Mouse (Mus musculus): ENCODE measurements around the gene Mrpl34. TPM values are rescaled to one million over a fixed set of nuclear protein-coding genes. Genes with fewer than 3 reads are reported as not detected.
"Not testable (repeated sequence)": the region's sequence is repeated elsewhere in the genome, so short reads cannot be mapped to it uniquely, and the experiment has no call there.

Gene Mrpl34
- 100 to 1,000 TPM in 1 of 4 experiments, 10 to 100 TPM in 3; 64.7 to 108 (median 88.7) TPM for total RNA-seq (2022)

DNA sequence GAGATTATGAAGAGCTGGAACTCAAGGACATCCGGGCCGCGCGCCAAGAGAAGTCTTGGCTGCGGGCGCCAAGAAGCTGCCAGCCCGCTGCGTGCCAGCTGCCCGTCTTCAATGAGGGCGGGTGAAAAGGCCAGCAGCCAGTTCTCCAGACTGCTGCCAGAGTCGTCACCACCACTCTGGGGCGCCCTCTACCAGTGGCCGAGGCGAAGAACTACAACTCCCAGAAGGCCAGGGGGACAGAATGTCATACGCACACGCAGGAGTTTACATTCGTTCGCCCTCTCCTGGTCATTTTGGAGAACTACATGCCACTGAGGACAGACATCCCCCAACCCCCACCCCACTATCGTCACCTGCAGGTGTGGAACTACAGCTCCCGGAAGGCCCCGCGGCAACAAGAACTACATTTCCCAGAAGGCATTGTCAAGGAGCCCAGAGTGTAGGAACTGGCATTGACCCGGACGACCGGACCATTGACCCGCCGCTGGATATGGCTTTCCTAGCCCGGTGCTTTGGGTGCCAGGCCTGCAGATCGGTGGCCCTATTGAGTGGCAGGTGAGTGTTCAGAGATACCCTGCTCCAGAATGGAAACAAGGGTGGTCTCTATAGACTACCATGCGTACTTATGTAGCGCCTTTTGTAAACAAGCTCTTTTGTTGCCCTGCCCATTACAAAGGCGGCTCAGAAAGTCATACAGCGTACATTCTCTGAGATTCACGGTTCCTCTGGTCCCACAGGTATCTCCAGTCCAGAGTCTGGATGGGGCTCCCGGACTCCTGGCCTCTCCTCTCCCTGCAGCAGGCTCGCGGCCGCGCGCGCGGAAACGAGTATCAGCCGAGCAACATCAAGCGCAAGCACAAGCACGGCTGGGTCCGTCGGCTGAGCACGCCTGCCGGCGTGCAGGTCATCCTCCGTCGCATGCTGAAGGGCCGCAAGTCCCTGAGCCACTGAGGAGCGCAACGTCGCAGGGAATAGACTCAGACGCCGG, at the start of gene Mrpl34:
Gene Mrpl34 (plus strand): TSS at position 447 of the 988 bp plus-strand sequence.
- DNase-seq, result peak; percentile 100

DNA sequence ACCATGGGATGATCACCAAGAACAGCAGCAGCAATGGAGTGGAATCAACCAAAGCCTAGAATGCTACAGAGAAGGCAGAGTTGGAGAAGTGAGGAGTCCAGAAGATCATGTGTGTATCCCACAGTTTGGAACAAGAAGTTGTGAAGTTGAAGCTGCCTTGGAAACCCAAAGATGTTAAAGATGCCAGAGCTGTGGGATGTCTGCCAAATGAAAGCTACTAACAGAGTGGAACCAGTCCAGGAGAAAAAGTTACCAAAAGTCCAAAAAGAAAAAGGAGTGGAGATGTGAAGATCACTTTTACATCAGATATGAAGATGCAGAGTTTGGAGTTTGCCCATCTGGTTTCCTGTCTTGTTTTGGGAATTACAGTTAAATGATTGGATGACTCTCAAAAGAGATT, 42.6 kb upstream of the Mrpl34 start:
- no peak for DNase-seq

DNA sequence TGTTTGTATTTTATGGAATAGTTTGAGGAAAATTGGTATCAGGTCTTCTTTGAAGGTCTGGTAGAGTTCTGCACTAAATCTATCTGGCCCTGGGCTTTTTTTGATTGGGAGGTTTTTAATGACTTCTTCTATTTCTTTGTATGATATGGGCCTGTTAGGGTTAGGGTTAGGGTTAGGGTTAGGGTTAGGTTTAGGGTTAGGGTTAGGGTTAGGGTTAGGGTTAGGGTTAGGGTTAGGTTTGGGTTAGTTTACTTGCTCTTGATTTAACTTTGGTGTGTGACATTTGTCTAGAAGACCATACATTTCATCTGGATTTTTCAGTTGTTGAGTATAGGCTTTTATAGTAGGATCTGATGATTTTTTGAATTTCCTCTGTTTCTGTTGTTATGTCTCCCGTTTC, 31.8 kb upstream of the Mrpl34 start:
- not testable (repeated sequence) for DNase-seq

DNA sequence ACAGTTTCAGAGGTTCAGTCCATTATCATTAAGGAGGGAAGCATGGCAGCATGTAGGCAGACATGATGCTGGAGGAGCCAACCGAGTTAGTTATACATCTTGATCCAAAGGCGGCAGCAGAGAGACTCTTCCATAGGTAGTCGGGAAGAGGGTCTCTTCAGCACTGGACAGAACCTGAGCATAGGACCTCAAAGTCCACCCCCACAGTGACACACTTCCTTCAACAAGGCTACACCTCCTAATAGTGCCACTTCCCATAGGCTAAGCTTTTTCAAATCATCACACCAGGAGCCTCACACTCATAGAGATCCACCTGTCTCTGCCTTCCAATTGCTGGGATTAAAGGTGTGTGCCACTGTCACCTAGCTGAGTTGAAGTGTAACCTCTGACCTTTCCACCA, 27.7 kb upstream of the Mrpl34 start:
- no peak for DNase-seq

DNA sequence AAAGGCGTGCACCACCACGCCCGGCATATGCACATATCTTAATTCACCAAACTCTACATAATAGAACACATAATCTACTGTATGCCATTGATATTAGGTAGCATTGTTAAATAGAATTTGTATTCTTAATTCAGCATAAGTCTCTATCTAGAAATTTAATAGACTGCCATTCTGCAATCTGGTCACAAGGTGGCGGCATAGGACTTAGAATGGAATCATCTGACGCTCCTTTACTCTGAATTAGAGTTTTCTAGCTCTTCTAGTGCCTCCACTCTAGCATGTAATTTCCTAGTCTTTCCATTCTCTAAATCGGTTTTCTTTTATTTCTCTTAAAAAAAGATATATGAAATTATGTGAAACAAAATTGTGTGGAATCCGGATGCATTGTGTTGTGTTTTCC, 23.4 kb upstream of the Mrpl34 start:
- no peak for DNase-seq

DNA sequence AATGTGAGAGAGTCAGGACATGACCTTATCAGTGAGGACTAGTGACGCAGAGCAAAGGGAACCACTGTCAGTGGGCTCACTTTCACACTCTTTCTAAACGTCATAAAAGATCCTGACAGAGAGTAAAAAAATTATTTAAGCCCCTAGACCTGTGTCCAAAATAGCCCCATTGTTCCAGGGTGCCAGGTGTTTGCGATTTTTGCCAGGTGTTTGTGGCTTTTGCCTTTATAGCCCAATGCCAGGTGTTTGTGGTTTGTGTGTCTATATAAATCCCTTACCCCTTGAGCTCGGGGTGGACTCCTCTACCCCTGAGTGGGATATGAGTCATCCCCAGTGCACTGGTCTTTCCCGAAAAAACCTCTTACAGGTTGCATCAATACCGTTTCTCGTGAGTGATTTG, 19.7 kb upstream of the Mrpl34 start:
- no peak for DNase-seq

DNA sequence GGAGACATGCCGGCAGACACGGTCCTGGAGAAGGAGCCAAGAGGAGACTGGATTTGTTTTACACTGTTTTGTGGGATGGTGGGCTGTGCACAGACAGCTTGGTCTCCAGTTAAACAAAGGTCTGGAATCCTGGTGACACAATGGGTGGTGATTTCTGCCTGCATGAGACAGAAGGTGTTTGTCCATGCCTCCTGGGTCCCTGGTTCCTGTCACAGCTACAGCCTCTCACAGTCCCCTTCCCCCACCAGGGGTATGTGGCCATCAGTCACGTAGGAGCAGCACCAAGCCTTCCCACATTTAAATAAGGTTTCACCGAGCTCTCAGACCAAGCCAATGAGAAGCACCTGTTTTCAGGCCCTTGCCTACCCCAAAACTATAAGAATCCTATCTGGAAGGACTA, 13.4 kb upstream of the Mrpl34 start:
- DNase-seq, result no peak

DNA sequence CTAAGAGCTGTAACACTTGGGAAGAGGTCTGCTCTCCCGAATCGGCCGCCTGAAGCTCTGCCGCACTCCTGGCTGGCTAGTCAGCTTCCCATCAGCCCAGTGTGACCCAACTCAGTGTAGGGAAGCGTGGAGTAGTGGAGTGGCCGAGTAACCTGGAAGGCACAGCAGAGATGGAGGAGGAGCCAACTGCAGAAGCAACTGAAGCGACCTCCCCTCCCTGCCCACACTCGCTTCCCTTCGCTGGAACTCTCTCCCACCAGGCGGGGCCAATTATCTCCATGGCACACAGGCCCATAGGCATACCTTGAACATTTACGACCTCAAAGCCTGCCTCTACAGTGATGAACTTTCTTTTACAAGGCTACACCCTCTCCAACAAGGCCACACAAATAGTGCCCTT, 13.0 kb upstream of the Mrpl34 start:
- DNase-seq, result no peak

DNA sequence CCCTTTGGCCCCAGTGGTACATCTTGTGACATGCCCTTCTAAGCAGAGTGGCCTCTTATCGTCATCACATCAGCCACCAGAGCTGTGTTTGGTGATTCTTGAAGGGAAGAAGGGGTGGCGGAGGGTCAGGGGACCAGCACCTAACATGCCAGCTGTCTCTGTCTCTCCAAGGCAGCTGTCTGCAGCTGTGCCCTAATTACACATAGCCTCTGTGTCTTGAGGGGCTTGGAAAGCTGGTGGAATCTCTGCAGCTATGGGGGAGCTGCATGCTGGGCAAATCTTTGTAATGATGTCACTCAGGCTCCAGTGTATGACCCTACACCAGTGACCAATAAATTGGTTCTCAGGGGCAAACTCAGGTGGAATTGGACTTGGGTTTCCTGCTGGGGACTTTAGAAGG, 12.1 kb upstream of the Mrpl34 start:
- no peak for DNase-seq

DNA sequence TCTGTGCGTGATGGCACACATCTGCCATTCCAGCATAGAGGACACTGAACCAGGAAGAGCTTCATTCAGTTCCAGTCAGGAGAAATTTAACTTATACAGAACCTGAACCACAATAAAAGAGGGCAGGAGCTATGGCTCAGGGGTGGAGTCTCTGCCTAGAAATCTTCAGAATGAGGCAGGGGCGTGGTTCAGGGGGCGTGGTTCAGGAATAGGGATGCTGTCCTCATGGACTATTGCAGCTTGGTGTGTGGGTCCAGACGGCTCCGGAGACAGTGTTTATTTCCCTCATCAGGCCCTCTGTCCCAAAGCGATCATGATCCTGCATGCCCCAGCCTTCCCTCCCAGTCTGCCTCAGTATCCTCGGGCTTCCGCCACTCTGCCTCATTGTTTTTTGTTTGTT, 10.1 kb upstream of the Mrpl34 start:
- DNase-seq, result no peak

DNA sequence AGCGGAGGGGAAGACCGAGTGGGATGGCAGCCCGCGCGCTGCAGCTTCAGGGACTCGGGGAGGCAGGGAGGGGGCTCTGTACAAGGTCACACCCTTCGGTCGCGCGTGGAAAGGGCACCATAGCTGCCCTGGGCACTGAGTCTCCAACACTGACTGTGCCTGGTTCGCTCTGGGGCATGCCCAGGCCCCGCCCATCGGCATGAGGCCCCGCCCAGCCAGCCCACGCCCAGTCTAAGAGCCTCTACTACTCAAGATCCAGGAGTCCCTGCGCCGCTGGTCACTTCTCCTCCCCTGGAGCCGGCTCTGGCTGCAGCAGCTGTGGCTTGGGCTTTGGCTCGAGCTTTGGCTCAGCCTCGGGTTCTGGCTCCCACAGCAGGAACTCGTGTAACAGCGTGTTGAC, 7.9 kb upstream of the Mrpl34 start:
- no peak for DNase-seq

DNA sequence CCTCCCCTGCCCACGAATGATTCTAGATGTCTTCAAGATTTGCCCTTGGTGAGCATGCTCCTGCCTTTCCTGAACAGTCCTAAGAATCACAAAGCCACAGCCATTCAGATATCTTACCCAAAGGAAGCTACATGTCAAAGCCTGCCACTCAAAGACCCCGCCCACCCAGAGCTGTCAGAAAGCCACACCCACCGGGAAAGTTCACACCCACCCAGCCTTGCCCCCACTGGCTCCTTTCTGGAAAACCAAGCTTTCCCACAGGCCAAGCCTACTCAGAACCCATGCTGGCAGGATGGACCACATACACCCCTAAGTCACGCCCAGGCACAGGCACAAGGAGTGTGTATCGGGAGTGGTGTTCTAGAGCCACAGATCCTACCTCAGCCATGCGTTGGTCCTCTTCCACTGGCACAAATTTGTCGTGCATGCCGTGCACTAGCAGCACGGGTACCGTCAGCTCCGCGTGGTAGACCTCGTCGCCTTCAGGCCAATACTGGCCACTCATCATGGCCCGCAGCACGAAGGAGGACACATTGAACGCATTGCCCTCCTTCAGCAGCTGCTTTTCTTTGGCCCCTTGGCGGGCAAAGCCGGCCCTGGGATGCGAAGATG, 7.0 kb upstream of the Mrpl34 start:
- DNase-seq, result no peak

DNA sequence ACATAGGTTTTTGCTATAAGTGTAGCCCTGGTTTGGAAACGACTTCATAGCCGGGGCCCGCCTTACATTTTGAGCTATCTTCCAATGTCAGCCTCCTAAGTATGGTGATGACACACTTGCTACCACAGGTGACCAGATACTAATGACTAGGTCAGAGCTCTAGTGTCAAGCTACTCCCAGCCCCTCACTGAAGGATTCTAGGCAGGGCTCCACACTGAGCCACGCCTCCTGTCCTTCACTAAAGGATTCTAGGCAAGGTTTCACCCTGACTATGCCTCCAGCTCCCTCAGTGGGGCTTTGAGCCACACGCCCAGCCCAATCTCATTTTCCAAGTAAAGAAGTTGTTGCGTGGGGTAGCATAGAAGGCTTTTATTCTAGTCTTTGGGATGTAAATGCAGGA, 4.0 kb upstream of the Mrpl34 start:
- no peak for DNase-seq

DNA sequence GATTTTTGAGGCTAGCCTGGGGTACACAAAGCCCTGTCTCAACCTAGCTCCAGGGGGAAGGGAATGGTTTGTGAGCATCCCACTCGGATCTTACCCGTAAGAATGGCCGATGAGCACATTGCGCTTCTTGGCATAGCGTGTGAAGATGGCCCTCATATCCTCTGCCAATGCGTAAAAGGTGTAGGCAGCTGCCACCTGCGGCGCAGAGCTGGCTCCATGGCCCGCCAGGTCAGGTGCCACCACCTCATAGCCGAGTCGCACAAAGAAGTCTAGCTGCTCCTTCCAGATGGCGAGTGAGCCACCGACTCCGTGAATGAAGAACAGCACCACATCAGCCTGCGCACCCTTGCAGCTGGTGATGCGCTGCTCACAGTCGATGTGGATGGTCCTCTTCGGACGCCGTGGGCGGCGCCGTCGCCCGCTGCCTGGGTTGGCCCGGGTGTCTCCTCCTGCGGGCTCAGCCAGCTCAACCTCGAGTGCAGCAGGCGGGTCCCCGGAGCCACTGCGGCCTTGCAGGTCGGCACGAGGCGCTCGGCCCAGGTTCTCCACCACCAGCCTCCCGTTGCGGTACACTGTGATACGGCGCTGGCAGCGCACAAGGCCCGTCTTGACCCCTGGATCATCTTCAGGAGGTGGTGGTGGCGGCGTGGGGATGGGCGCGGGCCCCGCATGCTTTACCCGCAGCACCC, 3.5 kb upstream of the Mrpl34 start:
- peak; percentile 26 for DNase-seq

DNA sequence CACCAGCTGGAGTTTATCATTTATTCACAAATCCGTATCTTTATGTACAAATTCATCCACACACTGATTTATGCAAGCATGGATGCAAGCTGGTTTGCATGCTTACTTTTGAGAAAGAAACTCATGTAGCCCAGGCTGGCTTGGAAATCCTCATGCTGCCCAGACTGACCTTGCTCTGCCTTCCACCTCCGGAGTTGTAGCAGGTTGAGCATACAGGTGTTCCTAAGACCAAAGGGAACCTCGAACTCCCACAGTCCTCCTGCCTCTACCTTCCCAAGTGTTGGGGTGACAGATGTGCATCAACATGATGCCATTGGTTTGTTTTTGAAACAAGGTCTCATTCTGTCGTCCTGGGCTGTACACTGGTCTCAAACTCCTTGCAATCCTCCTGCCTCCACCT, 2.6 kb upstream of the Mrpl34 start:
- no peak for DNase-seq

DNA sequence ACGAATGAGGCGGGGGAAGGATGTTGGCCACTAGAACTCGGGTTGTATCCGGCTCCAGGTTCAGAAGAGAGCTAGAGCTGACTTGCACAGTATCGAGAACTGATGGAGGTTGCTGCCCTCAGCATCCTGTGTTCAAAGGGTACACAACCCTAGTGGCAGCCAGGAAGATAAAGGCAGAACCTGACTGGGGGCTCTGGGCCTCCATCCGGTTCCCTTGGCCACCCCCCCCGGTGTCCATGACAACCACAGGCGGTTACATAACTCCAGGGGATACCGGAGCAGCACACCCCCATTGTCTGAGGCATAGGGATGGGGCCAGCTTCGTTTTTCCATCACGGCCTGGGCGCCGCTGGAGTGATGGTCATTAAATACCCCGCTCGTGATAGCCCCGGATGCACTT, 2.0 kb upstream of the Mrpl34 start:
- peak; percentile 63 for DNase-seq

DNA sequence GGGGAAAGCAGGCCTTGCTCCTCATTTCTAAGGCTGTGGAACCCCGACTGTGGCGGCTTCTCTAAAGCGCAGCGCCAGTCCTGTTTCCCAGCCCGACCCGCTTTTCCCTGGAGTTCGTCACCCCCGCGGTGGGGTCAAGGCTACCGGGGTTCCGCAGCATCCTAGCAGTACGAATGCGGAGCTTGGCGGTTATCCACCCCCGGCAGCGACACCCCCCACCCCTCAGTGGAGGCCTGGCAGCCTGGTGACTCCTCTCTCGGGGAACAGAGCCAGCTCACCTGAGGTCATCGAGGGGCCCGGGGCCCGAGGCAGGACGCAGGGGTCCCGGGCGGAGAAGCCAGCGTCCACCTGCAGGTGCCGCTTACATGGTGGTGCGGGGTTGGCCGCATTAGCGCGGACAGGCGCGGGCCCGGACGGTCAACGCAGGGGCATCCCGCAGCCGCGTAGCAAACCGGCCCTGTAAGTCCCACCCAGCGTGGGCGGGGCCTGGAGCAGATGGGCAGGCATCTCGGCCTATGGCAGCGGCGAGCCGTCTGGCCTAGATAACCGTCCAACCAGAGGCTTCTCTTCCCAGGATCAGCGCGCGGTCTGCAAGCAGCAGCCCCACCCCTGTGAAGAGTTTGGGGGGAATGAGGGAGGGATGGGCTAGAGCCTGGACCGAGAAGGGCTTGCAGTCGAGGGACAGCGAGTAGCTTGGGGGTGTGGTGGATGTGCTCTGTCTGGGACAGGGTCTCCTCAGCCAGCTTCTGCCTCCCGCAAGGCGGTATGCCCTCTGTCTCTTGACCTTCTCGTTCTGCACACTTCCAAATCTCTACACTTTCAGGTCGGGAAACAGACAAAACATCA, 1.3 kb upstream of the Mrpl34 start, which contains the start of gene Abhd8:
Gene Abhd8 (minus strand): TSS at position 468 of the 846 bp plus-strand sequence.
- DNase-seq, result peak; percentile 97

DNA sequence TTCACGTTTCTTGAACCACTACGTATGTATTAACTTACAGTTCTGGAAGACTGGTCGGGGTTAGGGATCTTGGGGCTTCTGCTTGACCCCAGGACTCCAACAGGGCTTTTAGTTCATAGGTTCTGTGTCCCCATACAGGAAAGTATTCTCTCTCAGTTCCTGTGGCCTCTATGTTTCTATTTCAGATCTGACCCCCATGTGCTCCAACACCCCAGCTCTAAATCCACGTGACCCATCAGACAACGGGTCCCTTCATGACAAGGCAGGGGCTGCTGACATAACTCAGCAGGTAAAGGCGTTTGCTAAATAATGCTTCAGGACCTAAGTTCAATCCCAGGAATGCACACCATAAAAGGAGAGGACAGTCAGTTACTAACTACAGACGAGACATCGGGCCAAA, 974 bp downstream of the Mrpl34 start:
- DNase-seq, result peak; percentile 9

DNA sequence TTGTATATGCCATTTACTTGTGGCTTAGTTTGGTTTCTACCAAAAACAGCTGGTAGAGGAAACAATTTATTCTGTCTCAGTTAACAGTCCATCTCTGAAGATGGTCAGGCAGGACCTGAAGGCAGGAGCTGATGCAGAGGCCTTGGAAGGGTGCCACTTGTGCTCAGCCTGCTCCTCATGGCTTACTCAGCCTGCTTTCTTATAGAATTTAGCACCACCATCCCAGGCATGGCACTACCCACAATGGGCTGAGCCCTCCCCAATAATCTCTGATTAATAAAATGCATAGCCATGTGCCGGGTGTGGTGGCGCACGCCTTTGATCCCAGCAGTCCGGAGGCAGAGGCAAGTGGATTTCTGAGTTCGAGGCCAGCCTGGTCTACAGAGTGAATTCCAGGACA, 1.4 kb downstream of the Mrpl34 start:
- peak; percentile 9 for DNase-seq

DNA sequence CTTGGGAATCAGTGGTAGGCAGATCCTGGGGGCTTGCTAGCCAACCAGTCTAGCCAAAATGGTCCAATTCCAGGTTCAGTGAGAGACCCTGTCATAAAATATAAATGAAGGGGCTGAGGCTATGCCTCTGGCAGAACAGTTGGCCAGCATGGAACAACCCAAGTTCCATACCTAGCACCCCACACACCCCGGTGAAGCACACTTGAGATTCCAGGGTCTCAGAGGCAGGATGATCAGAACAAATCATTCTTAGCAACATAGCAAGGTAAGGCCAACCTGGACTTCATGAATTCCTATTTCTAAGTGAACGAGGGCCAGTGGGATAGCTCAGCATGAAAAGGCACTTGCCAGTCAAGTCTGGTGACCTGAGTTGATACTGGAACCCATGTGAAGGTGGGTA, 2.4 kb downstream of the Mrpl34 start:
- DNase-seq, result no peak

DNA sequence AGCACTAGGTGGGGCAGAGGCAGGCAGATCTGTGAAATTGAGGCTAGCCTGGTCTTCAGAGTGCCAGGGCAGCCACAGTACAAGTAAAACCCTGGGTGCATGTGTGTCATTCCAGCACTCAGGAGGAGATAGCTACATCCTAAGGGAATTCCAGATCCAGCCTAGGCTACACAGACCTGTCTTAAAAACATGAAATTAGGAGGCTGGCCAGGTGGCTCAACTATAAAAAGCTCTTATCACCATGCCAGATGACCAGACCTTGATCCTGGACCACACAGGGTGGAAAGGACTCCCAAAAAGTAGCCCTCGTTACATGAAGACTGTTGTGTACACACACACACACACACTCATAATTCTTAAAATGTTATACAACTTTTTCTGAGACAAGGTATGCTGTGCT, 3.2 kb downstream of the Mrpl34 start:
- no peak for DNase-seq

DNA sequence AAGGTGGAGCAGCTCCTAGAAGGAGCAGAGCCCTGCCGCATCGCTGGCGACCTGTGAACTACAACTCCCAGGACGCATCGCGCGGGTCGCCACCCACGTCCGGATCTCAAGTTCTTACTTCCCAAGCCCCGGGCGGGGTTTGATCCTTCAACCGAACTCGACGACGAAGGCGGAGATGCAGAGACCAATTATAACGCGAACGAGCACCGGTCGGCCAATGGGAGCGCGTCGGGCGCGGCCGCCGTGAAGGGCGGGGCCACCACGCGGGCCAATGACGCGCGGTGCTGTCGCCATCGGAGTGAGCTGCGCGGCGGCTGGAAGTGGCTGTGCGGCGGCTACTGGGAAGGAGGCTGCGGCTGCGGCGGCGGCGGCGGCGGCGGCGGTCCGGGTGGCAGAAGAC, 4.2 kb downstream of the Mrpl34 start, which contains the start of gene Dda1:
Gene Dda1 (plus strand): TSS at position 284 of the 400 bp plus-strand sequence.
- DNase-seq, result peak; percentile 98
